Mouse (Mus musculus) heart, postnatal 14 days (tissue): ENCODE results near the gene Itm2a. TPM values are rescaled to one million over a fixed set of nuclear protein-coding genes. Genes with fewer than 3 reads are reported as not detected.

Source experiments
- DNase-seq, 2 experiments: peaks; one replicate each; pipeline ENCODE4 v3.0.0; 2021 to 2022
- intact Hi-C: fragments of 180-260 bp; cut with DNase I; formaldehyde crosslinking; loops from one replicate; pipeline ENCODE4 v1.15.1; 2025
- long read RNA-seq, 2 experiments: library from polyadenylated mRNA; stranded (forward); transcript quantifications; one replicate each; pipeline ENCODE4 v2.0.0; 2021
- total RNA-seq, 2 experiments: library from RNA; stranded (reverse); gene quantifications; 2 replicates each; pipeline ENCODE4 v1.2.3; 2021

The Itm2a gene
- 10 to 100 TPM; 45.9 to 56.2 TPM for total RNA-seq
- long read RNA-seq, experiment 1, transcript Itm2a-201 (6 exons, 1,744 nt): major isoform, 161 of 166 reads
- long read RNA-seq, experiment 1, partial matches to known transcripts: 1 of 166 reads
- long read RNA-seq, experiment 1, other reads (novel, unspliced or antisense): 4 of 166 reads
- long read RNA-seq, experiment 2, transcript Itm2a-201 (6 exons, 1,744 nt): major isoform, 110 of 111 reads
- long read RNA-seq, experiment 2, partial matches to known transcripts: 1 of 111 reads
- long read RNA-seq, experiment 2, other reads (novel, unspliced or antisense): 0 of 111 reads

- intact Hi-C loops: no loop called here
- DNase-seq: peak; percentile 16 to 23
These were observed at the start of gene Itm2a for GRCm38 (mm10) chrX:107402915-107403912. Gene Itm2a, minus strand, starts transcription at chrX:107403376.

- intact Hi-C loops: loop anchor here (5.0 kb wide), 1 partner anchor 644 kb away; no protein-coding TSS in a partner anchor
- DNase-seq: peak in 1 of 2 experiments; percentile 7
These were observed 32.7 kb upstream of the Itm2a start for GRCm38 (mm10) chrX:107435887-107436286.

- intact Hi-C loops: no loop called here
These were observed 18.1 kb upstream of the Itm2a start for GRCm38 (mm10) chrX:107421304-107421703.

GRCm38 (mm10) chrX:107417345-107417744 is 14.2 kb upstream of the Itm2a start:
- intact Hi-C loops: no loop called here
- no peak for DNase-seq

More at GRCm38 (mm10) chrX:107421304-107421703, 18.1 kb upstream of the Itm2a start:
- no peak for DNase-seq

GRCm38 (mm10) chrX:107415999-107416398 is 12.8 kb upstream of the Itm2a start:
- DNase-seq: no peak
- intact Hi-C loops: no loop called here

GRCm38 (mm10) chrX:107402481-107402880 is 695 bp downstream of the Itm2a start:
- intact Hi-C loops: no loop called here
- peak; percentile 5 to 13 for DNase-seq

GRCm38 (mm10) chrX:107399087-107399486 is 4.1 kb downstream of the Itm2a start:
- DNase-seq: no peak
- intact Hi-C loops: no loop called here

- no peak for DNase-seq
- intact Hi-C loops: no loop called here
These were observed 9.9 kb downstream of the Itm2a start for GRCm38 (mm10) chrX:107393256-107393655.

GRCm38 (mm10) chrX:107375329-107375728 is 27.8 kb downstream of the Itm2a start:
- no peak for DNase-seq
- intact Hi-C loops: no loop called here

Other genes starting within 250 kb of the Itm2a start
- under 1 TPM in 1 of 2 experiments, not detected in 1; 0.51 TPM for gene Gpr174, start 147.5 kb downstream of the Itm2a start, total RNA-seq